21 mouse cellular contexts compared by ENCODE assay signal in genomic region chr10:13437011-13437410, GRCm38 (mm10). TPM values are rescaled to one million over a fixed set of nuclear protein-coding genes. Genes with fewer than 3 reads are reported as not detected.
DNase-seq lines count a peak whose midpoint lies in the region; ATAC-seq and TF ChIP-seq lines count a peak whose summit lies in the region.
"Had no signal": no experiment of that assay in that cellular context is flagged by ENCODE, and none has a peak within 500 bp of the region (broad histone marks: within the 10 kb centered on the region; RNA-seq: fewer than 3 reads in every experiment).

No protein-coding gene starts in this region.

- H3K27me3 ChIP-seq in forebrain, embryonic 10.5 days (ENCODE audit: poor library complexity, severe bottlenecking): 0 out of 2 replicates have a peak, but pooled peaks cover 4% of the 10 kb centered on the region
- no peaks in the 10 kb centered on the region for H3K27me3 ChIP-seq in forebrain, embryonic 11.5 days (ENCODE audit: control insufficient read depth, insufficient read depth, low read length)
- no peaks in the 10 kb centered on the region for H3K27me3 ChIP-seq in kidney, adult 2 months (replicated peaks; ENCODE audit: control insufficient read depth, insufficient read depth, low read length)
- H3K27me3 ChIP-seq in midbrain, embryonic 11.5 days (ENCODE audit: control insufficient read depth, insufficient read depth, low read length): no peaks in the 10 kb centered on the region
- no peaks in the 10 kb centered on the region for H3K27me3 ChIP-seq in midbrain, embryonic 10.5 days (ENCODE audit: low read depth, poor library complexity, severe bottlenecking)
- H3K27me3 ChIP-seq: forebrain, embryonic 13.5 days; hindbrain, embryonic 15.5 days; limb, embryonic 15.5 days had no signal

- no peak overlapping the region for H3K9ac ChIP-seq in forebrain, embryonic 11.5 days (ENCODE audit: low read length)
- no peak overlapping the region for H3K9ac ChIP-seq in midbrain, embryonic 11.5 days (ENCODE audit: low read length)
- H3K9ac ChIP-seq: forebrain, embryonic 13.5 days; hindbrain, embryonic 15.5 days; limb, embryonic 15.5 days; liver, embryonic 14.5 days; lung, embryonic 14.5 days had no signal

- H3K4me2 ChIP-seq in forebrain, embryonic 11.5 days (ENCODE audit: low read depth, low read length, severe bottlenecking): no peak overlapping the region
- H3K4me2 ChIP-seq in midbrain, embryonic 11.5 days: no peak overlapping the region
- H3K4me2 ChIP-seq: forebrain, embryonic 13.5 days; hindbrain, embryonic 15.5 days; limb, embryonic 15.5 days; lung, embryonic 14.5 days had no signal

- no peak overlapping the region; the same call in 1 of the 2 replicates for H3K27ac ChIP-seq in forebrain, embryonic 10.5 days
- H3K27ac ChIP-seq in forebrain, embryonic 11.5 days (ENCODE audit: low read depth, low read length): no peak overlapping the region
- peak overlapping the region; percentile 16 for H3K27ac ChIP-seq in kidney, adult 2 months (ENCODE audit: insufficient read depth, low read depth, low read length)
- H3K27ac ChIP-seq in midbrain, embryonic 11.5 days (ENCODE audit: low read depth, low read length): no peak overlapping the region
- no peak overlapping the region; the same call in 1 of the 2 replicates for H3K27ac ChIP-seq in midbrain, embryonic 10.5 days (replicated peaks)
- H3K27ac ChIP-seq: forebrain, embryonic 13.5 days; hindbrain, embryonic 15.5 days; limb, embryonic 15.5 days; liver, embryonic 14.5 days had no signal

- peaks cover 33% of the 10 kb centered on the region for H3K4me1 ChIP-seq in forebrain, embryonic 10.5 days
- peaks cover 4% of the 10 kb centered on the region for H3K4me1 ChIP-seq in forebrain, embryonic 11.5 days (replicated peaks; ENCODE audit: control insufficient read depth, insufficient read depth, low read length)
- H3K4me1 ChIP-seq in kidney, adult 2 months (ENCODE audit: control insufficient read depth, insufficient read depth, low read length): peaks cover 29% of the 10 kb centered on the region
- peaks cover 5% of the 10 kb centered on the region; the same call in 1 of the 2 replicates for H3K4me1 ChIP-seq in midbrain, embryonic 11.5 days (ENCODE audit: control insufficient read depth, insufficient read depth, low read length)
- peaks cover 24% of the 10 kb centered on the region for H3K4me1 ChIP-seq in midbrain, embryonic 10.5 days
- H3K4me1 ChIP-seq: hindbrain, embryonic 15.5 days; limb, embryonic 15.5 days had no signal

- no peak for TF ChIP-seq CTCF in kidney, adult 2 months (conservative IDR thresholded peaks at IDR 0.05; ENCODE audit: insufficient read depth, insufficient read length, low read depth, low read length)

- WGBS in forebrain, embryonic 10.5 days: 93% methylated on average over 9 of the region's 9 CpGs
- WGBS in forebrain, embryonic 11.5 days: 89% methylated on average over 9 of the region's 9 CpGs
- WGBS in kidney, adult 2 months: 59% methylated on average over 9 of the region's 9 CpGs
- WGBS in midbrain, embryonic 11.5 days: 90% methylated on average over 9 of the region's 9 CpGs
- WGBS in midbrain, embryonic 10.5 days: 94% methylated on average over 9 of the region's 9 CpGs

- ATAC-seq in forebrain, embryonic 11.5 days (replicated peaks; ENCODE audit: low FRiP score): no peak
- no peak for ATAC-seq in midbrain, embryonic 11.5 days (ENCODE audit: low FRiP score)
- ATAC-seq: CD4-positive, CD25-positive, alpha-beta regulatory T cell, adult 4 months; forebrain, embryonic 13.5 days had no signal

- H3K9me3 ChIP-seq in forebrain, embryonic 10.5 days: no peaks in the 10 kb centered on the region
- no peaks in the 10 kb centered on the region for H3K9me3 ChIP-seq in forebrain, embryonic 11.5 days (ENCODE audit: control insufficient read depth, low read length)
- H3K9me3 ChIP-seq in midbrain, embryonic 11.5 days (ENCODE audit: control insufficient read depth, low read length): no peaks in the 10 kb centered on the region
- H3K9me3 ChIP-seq in midbrain, embryonic 10.5 days (replicated peaks): no peaks in the 10 kb centered on the region
- H3K9me3 ChIP-seq: forebrain, embryonic 13.5 days; hindbrain, embryonic 15.5 days; limb, embryonic 15.5 days had no signal

- H3K4me3 ChIP-seq in forebrain, embryonic 10.5 days: no peak overlapping the region
- no peak overlapping the region for H3K4me3 ChIP-seq in forebrain, embryonic 11.5 days (ENCODE audit: low read depth, low read length)
- no peak overlapping the region for H3K4me3 ChIP-seq in kidney, adult 2 months (ENCODE audit: insufficient read depth, low read depth, low read length)
- H3K4me3 ChIP-seq in midbrain, embryonic 11.5 days (ENCODE audit: low read depth, low read length): no peak overlapping the region
- no peak overlapping the region for H3K4me3 ChIP-seq in midbrain, embryonic 10.5 days
- H3K4me3 ChIP-seq: forebrain, embryonic 13.5 days; hindbrain, embryonic 15.5 days; limb, embryonic 15.5 days had no signal

- peak; percentile 12 for DNase-seq in forebrain, embryonic 10.5 days (ENCODE audit: extremely low spot score, low spot score)
- no peak for DNase-seq in forebrain, embryonic 11.5 days (ENCODE audit: low spot score)
- DNase-seq in kidney, adult 2 months: no peak
- no peak for DNase-seq in kidney, adult 18-20 months
- peak; percentile 66 for DNase-seq in midbrain, embryonic 11.5 days (ENCODE audit: low spot score, missing footprints)
- DNase-seq in midbrain, embryonic 10.5 days (ENCODE audit: low spot score): no peak
- DNase-seq in retina, postnatal 1 day: no peak
- DNase-seq in adrenal gland, adult (ENCODE audit: inconsistent age in 2 of 2, low spot score in 1 of 2): no peak
- DNase-seq: adrenal gland, postnatal 25 days; cerebellum, adult 8-10 months; gastrocnemius, postnatal 36 days; kidney, postnatal 10 days; layer of hippocampus, postnatal 36 days; lung, embryonic 14.5 days; midbrain, embryonic 14.5 days; right cerebral cortex, postnatal 14 days had no signal

- no peaks in the 10 kb centered on the region for H3K36me3 ChIP-seq in forebrain, embryonic 10.5 days (replicated peaks)
- H3K36me3 ChIP-seq in forebrain, embryonic 11.5 days (ENCODE audit: control insufficient read depth, insufficient read depth, low read length): no peaks in the 10 kb centered on the region
- H3K36me3 ChIP-seq in kidney, adult 2 months (ENCODE audit: control insufficient read depth, insufficient read depth, low read length): no peaks in the 10 kb centered on the region
- H3K36me3 ChIP-seq in midbrain, embryonic 11.5 days (ENCODE audit: control insufficient read depth, insufficient read depth, low read length): no peaks in the 10 kb centered on the region
- no peaks in the 10 kb centered on the region for H3K36me3 ChIP-seq in midbrain, embryonic 10.5 days
- H3K36me3 ChIP-seq: hindbrain, embryonic 15.5 days; limb, embryonic 15.5 days had no signal

- TF ChIP-seq POLR2A in kidney, adult 2 months (IDR thresholded peaks at IDR 0.05; ENCODE audit: low read depth, low read length): no peak

RNA-seq across cellular contexts. Expression of gene Phactr2, which starts 37.2 kb away (rescaled TPM):
- polyA plus RNA-seq in forebrain, embryonic 10.5 days (2016; fragmentation: Nextera tagmentation; extraction: Ambion mirVana): 13.4 and 14.2 TPM in 2 replicates
- polyA plus RNA-seq in forebrain, embryonic 11.5 days (2014; fragmentation: Nextera tagmentation; extraction: Ambion mirVana): 16.7 and 17.7 TPM in 2 replicates
- 10.7 and 12.5 TPM in 2 replicates for polyA plus RNA-seq in kidney, adult 2 months (2012; rRNA removed)
- 13.7 and 14.2 TPM in 2 replicates for polyA plus RNA-seq in midbrain, embryonic 11.5 days (2014; fragmentation: Nextera tagmentation; extraction: Ambion mirVana)
- 10.3 and 10.8 TPM in 2 replicates for polyA plus RNA-seq in midbrain, embryonic 10.5 days (2016; fragmentation: Nextera tagmentation; extraction: Ambion mirVana)

Comparison
In these comparisons a context has a peak if more than half of its experiments do, and no peak if none do; other contexts are left out.
1. DNase-seq: peak in forebrain, embryonic 10.5 days (single experiment) and midbrain, embryonic 11.5 days (single experiment); none in forebrain, embryonic 11.5 days (single experiment), kidney, adult 2 months (single experiment), kidney, adult 18-20 months (single experiment), midbrain, embryonic 10.5 days (single experiment), retina, postnatal 1 day (single experiment) and adrenal gland, adult (0 of 2).